Mouse (Mus musculus) myocyte (in vitro differentiated cells): Measurements from ENCODE around the gene Itgb6.

Experiments used
- E2F4 ChIP-seq: IDR thresholded peaks from one replicate; pipeline ENCODE4 v1.6.1; 2011; ENCODE audit warnings: mild to moderate bottlenecking, control low read depth, moderate library complexity; ENCODE audit not compliant: insufficient read depth
- MAX ChIP-seq: IDR thresholded peaks from one replicate; pipeline ENCODE4 v1.6.1; 2011; ENCODE audit warnings: low read depth, mild to moderate bottlenecking, control low read depth
- MYOD1 ChIP-seq, 3 experiments: IDR thresholded peaks; one replicate each; pipeline ENCODE4 v1.6.1; 2011; ENCODE audit warnings: control low read depth in 2 of 3, low read depth in 2 of 3, mild to moderate bottlenecking in 2 of 3, moderate library complexity in 1 of 3; ENCODE audit not compliant: insufficient read length in 2 of 3, control insufficient read depth in 1 of 3
- POLR2A ChIP-seq: IDR thresholded peaks from one replicate; pipeline ENCODE4 v1.6.1; 2011; ENCODE audit warnings: low read depth, mild to moderate bottlenecking, control low read depth, moderate library complexity; ENCODE audit not compliant: insufficient read length
- POLR2AphosphoS2 ChIP-seq: IDR thresholded peaks from one replicate; pipeline ENCODE4 v1.6.1; 2011; ENCODE audit warnings: low read depth, control low read depth; ENCODE audit not compliant: insufficient read length
- REST ChIP-seq: IDR thresholded peaks from one replicate; pipeline ENCODE4 v1.6.1; 2011; ENCODE audit warnings: mild to moderate bottlenecking, control low read depth, moderate library complexity; ENCODE audit not compliant: insufficient read depth, insufficient read length
- TCF12 ChIP-seq: IDR thresholded peaks from one replicate; pipeline ENCODE4 v1.6.1; 2011; ENCODE audit warnings: mild to moderate bottlenecking, control low read depth; ENCODE audit not compliant: poor library complexity, insufficient read depth, severe bottlenecking
- USF1 ChIP-seq: IDR thresholded peaks from one replicate; pipeline ENCODE4 v1.6.1; 2011; ENCODE audit warnings: low read depth, mild to moderate bottlenecking, control low read depth, moderate library complexity

DNA sequence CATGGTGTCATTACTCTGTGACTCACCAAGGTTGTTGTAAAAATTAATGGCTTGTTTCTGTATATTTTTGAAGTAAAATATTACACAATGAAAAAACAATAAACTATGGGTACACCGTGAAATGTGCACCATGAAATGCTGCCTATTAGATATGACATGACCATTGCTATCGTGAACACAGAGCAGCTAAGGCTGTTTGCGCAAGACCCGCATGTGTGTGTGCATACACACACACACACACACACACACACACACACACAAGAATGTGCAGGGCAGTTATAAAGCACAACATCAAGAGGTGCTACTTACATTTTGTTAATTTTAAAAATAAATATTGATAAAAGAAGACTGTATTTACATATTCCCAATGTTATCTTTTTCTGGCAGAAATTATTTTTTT, 62.5 kb downstream of the Itgb6 start:
- TF ChIP-seq POLR2A (no peak), TCF12 (no peak), POLR2AphosphoS2 (no peak), REST (no peak), USF1 (no peak), E2F4 (no peak), MYOD1 (IDR thresholded peaks at IDR 0.05; ENCODE audit: control insufficient read depth in 1 of 3, insufficient read length in 2 of 3, low read depth in 2 of 3) (no peak), MAX (no peak)
